Mouse (Mus musculus) forebrain, embryonic 14.5 days (tissue): ENCODE measurements at regions not wholly inside any gene's neighbourhood (a gene's known extent, or its start where the extent isn't known, plus 50 kb on each side); places are given as distances from the start of the nearest gene placed in this dataset.

ENCODE experiments used
- ATAC-seq: fragments of 200-750 bp; cut with Nextera tagmentation; 2 replicates; pipeline ENCODE4 v1.8.0; 2017; ENCODE audit warnings: mild to moderate bottlenecking, moderate library complexity
- DNase-seq: peaks from one replicate; pipeline ENCODE4 v3.0.0-alpha.2; 2015; ENCODE audit warnings: low spot score
- H3K27ac ChIP-seq: fragments of 300-500 bp; sonication (generic); 2 replicates; pipeline ENCODE4 v1.5.1; 2014; ENCODE audit warnings: low read depth, mild to moderate bottlenecking, control low read depth, low read length, moderate library complexity
- H3K27me3 ChIP-seq: fragments of 300-500 bp; sonication (generic); replicated peaks from 2 replicates; pipeline ENCODE4 v1.6.1; 2014; ENCODE audit warnings: low read length, control low read depth, mixed read lengths; ENCODE audit not compliant: control insufficient read depth, insufficient read depth
- H3K36me3 ChIP-seq: fragments of 300-500 bp; sonication (generic); 2 replicates; pipeline ENCODE4 v1.6.1; 2014; ENCODE audit warnings: low read length, control low read depth; ENCODE audit not compliant: control insufficient read depth, insufficient read depth
- H3K4me1 ChIP-seq: fragments of 300-500 bp; sonication (generic); 2 replicates; pipeline ENCODE4 v1.6.1; 2014; ENCODE audit warnings: antibody characterized with exemption, low read length, control low read depth; ENCODE audit not compliant: control insufficient read depth, insufficient read depth
- H3K4me2 ChIP-seq: fragments of 300-500 bp; sonication (generic); 2 replicates; pipeline ENCODE4 v1.6.1; 2014; ENCODE audit warnings: mild to moderate bottlenecking, control low read depth, low read length
- H3K4me3 ChIP-seq: fragments of 300-500 bp; sonication (generic); 2 replicates; pipeline ENCODE4 v1.5.1; 2014; ENCODE audit warnings: low read depth, low read length, control low read depth
- H3K9ac ChIP-seq: fragments of 300-500 bp; sonication (generic); 2 replicates; pipeline ENCODE4 v1.6.1; 2014; ENCODE audit warnings: mild to moderate bottlenecking, low read length, control low read depth, moderate library complexity
- H3K9me3 ChIP-seq: fragments of 300-500 bp; sonication (generic); replicated peaks from 2 replicates; pipeline ENCODE4 v1.6.1; 2016; ENCODE audit warnings: low read length, control low read depth, mixed read lengths; ENCODE audit not compliant: control insufficient read depth
- WGBS: fragments of 180-500 bp; shearing (Covaris S2); extraction: QIAGEN DNeasy Blood & Tissue Kit; methylation state at CpG from one replicate; pipeline ENCODE4 v1.1.7; 2014; 5-methylcytosine and 5-hydroxymethylcytosine counted together

DNA sequence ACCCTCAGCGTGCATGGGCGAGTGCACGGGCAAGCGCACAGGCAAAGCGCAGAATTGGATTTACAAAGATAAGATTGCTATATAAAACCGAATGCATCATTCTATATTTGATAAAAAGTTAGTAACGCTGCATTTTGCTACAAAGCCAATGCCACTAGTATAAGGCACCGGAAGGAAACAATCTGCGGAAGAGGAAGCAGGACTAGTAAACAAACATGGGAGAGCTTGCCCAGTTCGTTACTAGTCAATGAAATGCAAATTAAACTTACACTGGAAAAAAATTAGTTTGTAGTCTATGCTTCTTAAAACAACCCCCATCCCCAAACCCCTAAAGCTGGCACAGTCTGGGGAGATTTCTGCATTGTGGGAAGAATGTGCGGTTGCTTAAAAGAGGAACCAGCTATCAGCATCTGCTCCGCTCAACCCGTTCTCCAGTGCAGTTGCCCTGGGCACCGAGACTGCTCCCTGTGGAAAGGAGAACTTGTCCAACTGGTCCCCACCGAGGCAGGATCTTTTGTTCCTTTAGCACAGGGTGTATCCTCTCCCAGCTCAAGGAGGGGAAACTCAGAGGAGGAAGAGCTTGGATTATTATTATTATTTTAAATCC, 389.6 kb upstream of the Adgrl2 start:
- ATAC-seq: no peak
- DNase-seq: no peak

DNA sequence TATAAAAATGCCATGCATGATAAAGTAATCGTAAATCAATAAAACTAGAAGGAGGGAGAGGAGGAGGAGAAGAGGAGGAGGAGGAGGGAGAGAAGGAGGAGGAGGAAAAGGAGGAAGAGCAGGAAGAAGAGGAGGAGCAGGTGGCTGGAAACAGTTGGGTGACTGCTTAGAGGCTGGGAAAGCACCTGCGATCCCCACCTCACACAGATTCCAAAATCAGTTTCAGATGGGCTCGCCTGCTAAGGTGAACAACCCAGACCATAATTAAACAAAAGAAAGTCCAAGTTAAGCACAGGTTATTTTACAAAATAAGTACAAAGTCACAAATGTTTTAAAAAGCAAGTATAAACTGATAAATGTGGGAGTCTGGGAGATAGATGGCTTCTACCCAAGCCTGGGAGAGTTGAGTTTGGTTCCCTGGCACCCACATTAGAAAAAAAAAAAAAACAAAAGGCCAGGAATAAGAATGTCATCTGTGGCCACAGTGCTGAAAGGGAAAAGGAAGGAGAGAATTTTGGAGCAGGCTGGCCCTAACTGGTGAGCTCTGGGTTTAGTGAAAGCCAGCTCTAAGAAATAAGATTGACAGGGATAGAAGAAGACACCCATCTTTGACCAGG, 389.0 kb upstream of the Adgrl2 start:
- H3K27ac ChIP-seq: no peak overlapping the region
- 82% methylated on average over 3 of the region's 3 CpGs for WGBS
- no peak overlapping the region for H3K4me2 ChIP-seq
- no peaks in the 10 kb centered on the region for H3K9me3 ChIP-seq
- H3K4me3 ChIP-seq: no peak overlapping the region
- H3K36me3 ChIP-seq: no peaks in the 10 kb centered on the region
- no peaks in the 10 kb centered on the region for H3K27me3 ChIP-seq
- no peak for ATAC-seq
- peaks cover 10% of the 10 kb centered on the region for H3K4me1 ChIP-seq
- DNase-seq: no peak
- H3K9ac ChIP-seq: no peak overlapping the region

More for the DNA sequence above, 389.6 kb upstream of the Adgrl2 start:
- Histone ChIP-seq H3K9ac (no peak overlapping the region), H3K4me3 (no peak overlapping the region), H3K27me3 (no peaks in the 10 kb centered on the region), H3K9me3 (no peaks in the 10 kb centered on the region), H3K36me3 (no peaks in the 10 kb centered on the region), H3K4me1 (peaks cover 10% of the 10 kb centered on the region), H3K4me2 (no peak overlapping the region), H3K27ac (no peak overlapping the region)
- 65% methylated on average over 15 of the region's 15 CpGs for WGBS

DNA sequence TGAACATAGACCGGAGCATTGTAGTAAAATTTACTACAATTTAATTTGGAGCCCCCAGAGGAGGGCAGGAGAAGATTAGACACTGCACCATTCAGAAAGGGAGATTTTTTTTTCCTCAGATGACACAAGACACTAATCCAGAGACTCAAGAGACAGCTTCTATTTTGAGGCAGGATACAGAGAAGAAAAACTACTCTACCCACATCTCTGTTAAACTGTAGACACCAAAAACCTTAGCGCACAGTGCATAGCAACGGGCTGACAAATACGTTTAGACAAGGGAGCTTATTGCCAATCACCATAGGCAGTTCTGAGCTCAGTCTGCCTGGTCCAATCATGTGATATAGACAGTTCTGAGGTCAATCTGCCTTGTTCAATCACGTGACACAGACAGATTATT, 381.1 kb upstream of the Adgrl2 start:
- ATAC-seq: no peak
- no peaks in the 10 kb centered on the region for H3K9me3 ChIP-seq
- H3K4me3 ChIP-seq: no peak overlapping the region
- H3K36me3 ChIP-seq: no peaks in the 10 kb centered on the region
- 87% methylated on average over 5 of the region's 5 CpGs for WGBS
- no peaks in the 10 kb centered on the region for H3K4me1 ChIP-seq
- no peak overlapping the region for H3K27ac ChIP-seq
- H3K4me2 ChIP-seq: no peak overlapping the region
- H3K27me3 ChIP-seq: no peaks in the 10 kb centered on the region
- DNase-seq: no peak
- no peak overlapping the region for H3K9ac ChIP-seq

DNA sequence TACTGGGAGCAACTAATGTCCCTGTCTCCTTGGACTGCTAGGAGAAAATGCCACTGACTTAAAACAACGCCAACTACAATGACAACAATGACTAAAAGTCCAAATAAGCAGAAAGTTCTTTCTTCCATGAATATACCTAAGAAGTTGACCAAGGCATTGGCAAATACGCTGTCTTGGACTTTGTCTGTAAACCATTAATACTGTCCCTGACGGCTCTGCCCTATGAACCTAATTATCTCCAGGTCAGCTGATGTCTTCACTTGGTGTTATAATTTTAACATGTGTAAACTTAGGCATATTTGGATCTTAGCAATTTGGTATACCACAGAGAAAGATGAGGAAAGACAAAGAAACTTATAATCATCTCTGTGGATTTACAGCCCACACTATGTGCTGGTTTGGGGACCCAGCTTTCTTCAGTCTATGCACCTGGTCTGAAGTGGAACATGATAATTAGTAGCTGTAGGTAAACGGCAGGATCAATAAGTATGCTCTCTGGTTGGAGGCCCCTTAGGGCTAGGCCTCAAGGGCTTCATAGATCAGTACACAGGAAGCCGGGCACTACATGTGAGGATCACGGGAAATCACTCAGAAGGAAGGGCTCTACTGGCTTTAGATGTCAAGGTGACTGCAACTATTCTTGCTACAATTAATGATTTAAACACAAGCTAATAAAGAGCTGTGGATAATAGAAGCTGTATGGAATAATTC, 380.3 kb upstream of the Adgrl2 start:
- no peaks in the 10 kb centered on the region for H3K4me1 ChIP-seq
- no peak overlapping the region for H3K27ac ChIP-seq
- no peaks in the 10 kb centered on the region for H3K9me3 ChIP-seq
- no peak for ATAC-seq
- H3K4me3 ChIP-seq: no peak overlapping the region
- no peak overlapping the region for H3K9ac ChIP-seq
- no peak overlapping the region for H3K4me2 ChIP-seq
- H3K36me3 ChIP-seq: no peaks in the 10 kb centered on the region
- no peaks in the 10 kb centered on the region for H3K27me3 ChIP-seq
- no peak for DNase-seq
- WGBS: 92% methylated on average over 6 of the region's 6 CpGs

DNA sequence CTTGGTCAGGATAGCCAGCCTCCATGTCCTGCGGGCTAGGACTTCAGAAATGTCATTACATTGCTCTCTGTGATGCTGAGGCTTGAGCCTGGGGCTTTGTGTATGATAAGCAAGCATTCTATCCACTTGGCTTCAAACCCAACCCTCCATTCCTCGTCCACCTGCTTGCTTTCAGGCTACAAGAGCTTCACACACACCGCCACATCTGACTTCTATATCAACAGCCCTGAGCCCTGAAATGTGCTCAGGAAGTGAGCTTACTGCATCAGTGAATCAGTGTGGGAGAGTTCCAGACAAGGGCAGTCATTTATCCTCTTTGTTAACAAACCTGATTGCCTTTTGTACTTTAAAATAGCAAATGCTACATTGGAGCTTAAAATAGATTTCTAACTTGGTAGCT, 377.5 kb upstream of the Adgrl2 start:
- ATAC-seq (no peak), DNase-seq (no peak)
- H3K4me2 ChIP-seq: no peak overlapping the region
- 79% methylated on average over 3 of the region's 3 CpGs for WGBS
- no peak overlapping the region for H3K27ac ChIP-seq
- no peak overlapping the region for H3K4me3 ChIP-seq
- H3K36me3 ChIP-seq: no peaks in the 10 kb centered on the region
- H3K9me3 ChIP-seq: no peaks in the 10 kb centered on the region
- H3K9ac ChIP-seq: no peak overlapping the region
- H3K4me1 ChIP-seq: no peaks in the 10 kb centered on the region
- no peaks in the 10 kb centered on the region for H3K27me3 ChIP-seq

DNA sequence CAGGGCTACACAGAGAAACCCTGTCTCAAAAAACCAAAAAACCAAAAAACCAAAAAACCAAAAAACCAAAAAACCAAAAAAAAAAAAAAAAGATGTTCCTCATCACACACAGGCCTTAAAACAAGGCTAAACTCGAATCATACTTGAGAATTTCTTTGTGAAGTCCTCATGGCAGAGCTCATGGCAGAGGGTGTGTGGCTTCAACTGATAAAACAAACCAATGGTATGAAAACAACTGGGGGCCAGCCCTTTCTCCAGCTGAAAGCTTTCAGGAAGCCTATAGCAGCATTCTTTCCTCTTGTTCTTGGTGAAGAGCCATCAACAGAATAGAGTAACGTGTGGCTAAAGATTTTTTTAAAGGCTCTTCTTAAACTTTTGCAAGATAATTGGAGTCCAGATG, 369.8 kb upstream of the Adgrl2 start:
- no peaks in the 10 kb centered on the region for H3K9me3 ChIP-seq
- ATAC-seq (no peak), DNase-seq (no peak)
- WGBS: 78% methylated on average over 2 of the region's 2 CpGs
- no peaks in the 10 kb centered on the region for H3K36me3 ChIP-seq
- no peak overlapping the region for H3K27ac ChIP-seq
- no peak overlapping the region for H3K4me2 ChIP-seq
- no peak overlapping the region for H3K9ac ChIP-seq
- H3K27me3 ChIP-seq: no peaks in the 10 kb centered on the region
- H3K4me1 ChIP-seq: peaks cover 15% of the 10 kb centered on the region
- no peak overlapping the region for H3K4me3 ChIP-seq

DNA sequence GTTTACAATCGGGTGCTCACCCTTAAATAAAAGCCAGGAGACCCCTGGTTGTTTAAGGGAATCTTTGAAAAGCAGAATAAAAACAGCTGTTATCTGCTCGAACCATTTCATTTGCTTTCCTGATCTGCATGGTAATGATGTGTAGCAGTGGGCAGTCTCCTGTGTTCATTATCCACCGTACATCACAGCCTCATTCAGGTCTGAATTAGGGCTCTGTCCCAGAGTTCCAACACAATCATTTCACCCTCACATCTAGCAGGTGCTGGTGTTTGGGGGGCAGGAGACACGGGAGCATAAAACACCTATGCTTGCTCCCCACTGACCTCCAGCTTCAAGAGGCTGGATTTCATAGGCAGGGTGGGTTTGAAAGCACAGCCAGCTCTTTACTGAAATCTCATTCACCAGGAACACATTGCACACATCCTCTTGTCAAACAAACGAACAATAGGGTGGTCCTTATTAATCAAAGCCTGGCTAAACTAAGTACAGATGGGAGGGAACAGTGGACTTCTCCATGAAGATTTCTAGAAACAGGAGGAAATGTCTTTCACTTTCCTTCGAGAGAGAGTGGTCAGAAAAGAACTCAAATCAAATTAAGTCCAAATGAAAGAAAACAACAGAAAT, 368.3 kb upstream of the Adgrl2 start:
- Histone ChIP-seq H3K27ac (peak overlapping the region; percentile 35; the same call in 1 of the 2 replicates), H3K9me3 (no peaks in the 10 kb centered on the region), H3K36me3 (no peaks in the 10 kb centered on the region), H3K4me3 (no peak overlapping the region), H3K4me1 (peaks cover 15% of the 10 kb centered on the region), H3K27me3 (no peaks in the 10 kb centered on the region), H3K4me2 (peak overlapping the region; percentile 40), H3K9ac (peak overlapping the region; percentile 2; the same call in 1 of the 2 replicates)
- 11% methylated on average over 6 of the region's 6 CpGs for WGBS
- peak; percentile 67; the same call in 1 of the 2 replicates for ATAC-seq
- DNase-seq: no peak

DNA sequence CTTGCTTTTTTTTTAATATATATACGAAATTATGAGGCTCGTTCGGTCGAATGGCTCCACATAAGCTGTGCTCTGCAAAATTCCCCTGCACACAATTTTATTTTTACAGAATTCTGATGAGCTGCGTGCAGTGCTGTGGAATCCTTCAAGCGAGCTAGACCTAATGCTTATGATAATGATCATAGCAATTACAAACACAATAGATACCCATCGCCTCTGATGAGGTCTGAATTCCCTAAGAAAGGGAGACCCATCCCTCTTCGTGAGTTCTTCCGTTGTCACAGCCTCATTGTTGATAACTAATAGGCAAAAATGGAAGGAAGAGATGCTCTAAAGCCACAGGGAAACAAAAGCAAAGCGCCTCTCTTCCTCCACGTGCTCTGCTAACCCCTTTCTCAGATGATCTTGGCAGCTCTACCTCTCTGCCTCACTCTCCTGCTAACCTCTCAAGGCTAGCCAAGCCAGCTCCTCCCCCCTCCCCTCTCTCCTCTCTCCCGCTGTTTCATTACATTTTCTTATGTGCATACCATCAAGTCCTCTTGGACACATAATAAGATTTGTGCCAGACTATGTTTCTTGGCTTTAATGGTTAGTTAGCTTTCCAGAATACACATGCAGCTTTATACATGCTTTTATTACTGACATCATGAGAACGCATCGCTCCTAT, 367.7 kb upstream of the Adgrl2 start:
- H3K27ac ChIP-seq: no peak overlapping the region
- no peak overlapping the region for H3K4me3 ChIP-seq
- H3K36me3 ChIP-seq: no peaks in the 10 kb centered on the region
- ATAC-seq: peak; percentile 69
- no peaks in the 10 kb centered on the region for H3K27me3 ChIP-seq
- peak; percentile 66 for DNase-seq
- peak overlapping the region; percentile 2; the same call in 1 of the 2 replicates for H3K9ac ChIP-seq
- H3K4me1 ChIP-seq: peaks cover 15% of the 10 kb centered on the region
- H3K4me2 ChIP-seq: peak overlapping the region; percentile 40
- 32% methylated on average over 14 of the region's 14 CpGs for WGBS
- H3K9me3 ChIP-seq: no peaks in the 10 kb centered on the region
